Mouse (Mus musculus) c-Kit-negative CD71-positive TER-119-positive erythroid progenitor cells, embryonic 14.5 days (primary cell): Measurements from ENCODE around the gene Pccb.

Experiments used
- DNase-seq: peaks from one replicate; pipeline ENCODE4 v3.0.0-alpha.2; 2013; ENCODE audit warnings: low read depth, low spot score

Pccb gene

GRCm38 (mm10) chr9:101045710-101046338, 11.1 kb upstream of the Pccb start:
- DNase-seq, result no peak

DNA sequence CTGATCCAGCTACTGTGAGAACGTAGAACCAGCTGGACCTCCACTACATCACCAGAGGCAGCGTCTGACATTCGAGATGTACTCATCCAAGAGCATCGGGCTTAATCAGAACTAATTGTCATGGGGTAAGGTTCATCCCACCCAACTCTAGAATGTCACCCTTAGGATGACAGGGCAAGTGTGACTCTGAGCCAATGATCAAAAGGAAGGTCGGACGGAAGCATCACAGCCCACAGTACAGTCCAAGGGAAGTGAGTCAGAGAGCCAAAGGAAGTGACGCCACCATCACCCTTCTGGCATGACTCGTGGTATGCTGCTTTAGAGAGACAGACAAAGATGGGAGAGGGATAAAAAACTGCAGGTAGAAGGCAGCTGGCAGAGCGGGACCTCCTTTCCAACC, 7.6 kb upstream of the Pccb start:
- no peak for DNase-seq

DNA sequence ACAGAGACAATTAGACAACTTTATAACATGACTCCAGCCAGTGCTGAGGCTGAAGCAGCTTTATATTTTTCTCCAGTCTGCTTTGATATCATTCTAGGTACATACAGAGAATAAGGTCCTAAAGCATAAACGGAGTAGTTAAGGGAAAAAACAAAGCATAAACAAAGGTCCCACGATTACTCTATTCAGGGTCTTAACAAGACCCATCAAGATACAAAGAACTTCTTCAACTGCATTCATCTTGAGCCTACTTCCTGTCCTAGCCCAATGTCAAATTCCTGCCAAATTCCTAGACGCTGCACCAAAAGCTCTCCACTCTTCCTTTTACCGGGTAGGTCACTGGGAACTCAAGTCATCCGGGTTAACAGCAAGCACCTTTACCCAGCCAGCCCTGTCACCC, 6.8 kb upstream of the Pccb start:
- DNase-seq, result no peak

DNA sequence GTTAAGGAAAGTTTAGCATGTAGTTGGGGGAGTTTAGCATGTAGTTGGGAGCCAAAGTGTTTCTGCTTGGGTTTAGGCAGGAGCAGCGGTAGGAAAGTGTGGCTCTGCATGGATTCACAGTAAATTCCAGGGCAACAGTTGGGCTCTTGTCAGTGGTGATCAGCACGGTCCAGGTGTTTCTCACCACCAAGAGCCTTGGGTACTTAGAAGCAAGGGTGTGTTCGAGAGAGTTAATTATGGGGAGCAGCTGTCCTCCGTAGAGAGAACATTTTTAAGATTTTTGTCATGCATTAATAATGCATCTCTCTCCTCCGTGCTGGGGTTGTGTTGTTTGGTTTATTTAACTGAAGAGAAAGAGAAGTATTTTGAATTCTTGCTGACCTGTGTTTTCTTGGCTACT, 3.9 kb upstream of the Pccb start:
- no peak for DNase-seq

- no peak for DNase-seq
These were observed 2.7 kb upstream of the Pccb start for GRCm38 (mm10) chr9:101037396-101037795.

DNA sequence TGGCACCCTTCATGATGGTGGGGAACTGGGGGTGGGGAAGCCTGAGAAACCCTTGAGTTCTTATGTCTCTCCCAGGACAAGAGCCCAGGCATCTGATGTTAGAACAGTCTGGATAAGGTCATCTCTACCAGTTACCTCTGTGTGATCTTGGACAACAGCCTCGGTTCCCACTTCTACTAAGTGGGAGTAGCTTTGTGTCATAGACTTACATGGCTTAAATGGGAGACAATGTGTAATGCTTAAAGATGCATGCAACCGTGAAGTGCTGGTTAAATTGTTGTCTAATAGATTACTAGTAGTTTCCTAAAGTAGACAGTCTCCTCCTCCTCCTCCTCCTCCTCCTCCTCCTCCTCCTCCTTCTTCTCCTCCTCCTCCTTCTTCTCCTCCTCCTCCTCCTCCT, 2.2 kb upstream of the Pccb start:
- no peak for DNase-seq

GRCm38 (mm10) chr9:101035836-101036596, 1.3 kb upstream of the Pccb start:
- no peak for DNase-seq

DNA sequence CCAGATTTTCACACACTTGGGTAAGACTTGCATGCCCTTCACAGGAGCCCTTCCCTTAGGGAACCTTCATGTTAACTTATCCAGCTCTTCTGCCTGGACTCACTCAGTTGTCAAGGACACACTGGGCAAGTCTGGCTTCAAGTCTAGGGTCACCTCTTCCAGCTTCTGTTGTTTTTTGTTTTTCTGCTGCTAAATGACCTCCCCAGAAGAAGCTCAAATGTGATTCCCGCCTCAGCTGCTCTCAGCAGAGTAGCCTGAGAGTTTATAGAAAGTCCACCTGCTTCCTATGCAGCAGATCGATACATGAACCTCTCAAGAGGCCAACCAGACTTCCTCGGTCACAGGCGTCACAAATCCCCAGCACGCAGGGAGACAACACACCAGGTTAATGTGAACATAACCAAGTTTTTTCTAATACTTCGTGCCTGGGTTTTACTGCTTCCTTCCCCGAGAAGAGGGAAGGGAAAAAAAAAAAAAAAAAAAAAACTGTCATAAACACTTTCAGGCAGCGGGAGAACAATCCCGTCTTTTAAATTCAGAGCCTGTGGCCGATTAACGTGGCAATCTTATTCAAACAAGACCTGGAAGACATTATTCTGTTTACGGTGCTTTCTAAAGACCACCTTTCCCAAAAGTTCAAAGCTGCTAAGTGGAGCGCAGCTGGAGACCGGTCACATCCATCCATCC, 794 bp downstream of the Pccb start:
- peak; percentile 19 for DNase-seq

DNA sequence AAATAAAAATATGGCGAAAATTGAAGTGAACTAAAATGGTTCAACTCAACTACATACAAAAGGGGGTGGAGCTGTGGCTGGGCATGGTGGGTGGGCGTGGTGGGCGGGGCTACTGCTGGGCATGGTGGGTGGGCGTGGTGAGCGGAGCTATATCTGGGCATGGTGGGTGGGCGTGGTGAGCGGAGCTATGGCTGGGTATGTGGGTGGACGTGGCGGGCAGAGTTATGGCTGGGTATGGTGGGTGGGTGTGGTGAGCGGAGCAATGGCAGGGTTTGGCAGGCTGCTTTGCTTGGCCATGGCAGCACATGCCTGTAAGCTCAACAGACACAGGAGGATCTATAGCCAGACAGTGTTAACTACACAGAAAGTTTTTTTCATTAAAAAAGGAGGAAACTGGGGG, 15.9 kb downstream of the Pccb start:
- DNase-seq, result no peak

GRCm38 (mm10) chr9:101017734-101018516, 16.8 kb downstream of the Pccb start:
- DNase-seq, result no peak

DNA sequence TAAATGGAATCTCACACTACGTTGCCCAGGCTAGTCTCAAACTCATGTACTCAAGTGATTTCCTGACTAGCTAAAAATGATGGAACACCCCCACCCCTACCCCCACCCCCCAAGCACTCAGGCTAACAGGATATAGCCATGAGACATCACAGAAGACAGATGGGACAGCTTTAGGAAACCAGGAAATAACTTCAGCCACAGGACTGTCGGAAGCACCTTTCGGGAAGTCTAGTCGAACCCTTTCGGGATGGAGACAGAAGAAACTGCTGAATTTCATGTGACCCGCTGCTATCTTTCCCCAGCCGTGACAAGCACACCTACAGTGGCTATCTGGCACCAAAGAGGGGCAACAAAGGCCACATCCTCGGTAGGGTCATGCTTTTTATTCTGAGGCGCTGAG, 19.4 kb downstream of the Pccb start:
- no peak for DNase-seq

DNA sequence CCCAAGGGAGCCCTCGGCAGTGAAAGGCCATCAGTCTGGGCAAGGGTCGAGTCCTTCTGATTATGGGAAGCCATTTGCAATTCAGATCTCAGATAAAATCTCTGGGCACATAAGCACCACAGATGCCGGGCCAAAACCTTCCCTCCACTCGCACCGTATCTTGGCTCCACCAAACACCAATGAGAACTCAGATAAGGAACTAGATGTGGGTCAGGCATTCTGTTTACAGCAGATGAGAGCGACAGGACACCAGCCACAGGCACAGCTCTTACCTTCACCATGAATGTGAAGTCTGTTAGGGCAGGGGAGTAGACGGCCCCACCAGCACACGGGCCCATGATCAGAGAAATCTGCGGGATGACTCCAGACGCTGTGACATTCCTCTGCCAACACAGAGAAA, 22.3 kb downstream of the Pccb start:
- no peak for DNase-seq

GRCm38 (mm10) chr9:101005866-101006265, 28.8 kb downstream of the Pccb start:
- no peak for DNase-seq

DNA sequence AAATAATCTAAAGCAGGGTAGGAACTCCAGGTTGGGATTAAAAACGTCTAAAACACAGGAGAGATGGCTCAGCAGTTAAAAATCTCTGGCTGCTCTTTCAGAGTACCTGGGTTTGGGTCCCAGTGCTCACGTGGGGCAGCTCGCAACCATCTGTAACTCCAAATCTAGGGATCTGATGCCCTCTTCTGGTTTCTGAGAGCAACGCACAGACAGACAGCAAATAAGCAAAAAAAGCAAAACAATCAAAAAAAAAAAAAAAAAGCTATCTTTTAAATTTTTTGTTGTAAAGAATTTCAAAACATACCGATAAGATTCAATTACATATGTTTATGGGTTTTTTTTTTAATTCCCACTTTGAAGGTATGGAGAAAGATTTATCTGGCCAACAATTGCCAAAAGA, 31.4 kb downstream of the Pccb start:
- DNase-seq, result no peak

DNA sequence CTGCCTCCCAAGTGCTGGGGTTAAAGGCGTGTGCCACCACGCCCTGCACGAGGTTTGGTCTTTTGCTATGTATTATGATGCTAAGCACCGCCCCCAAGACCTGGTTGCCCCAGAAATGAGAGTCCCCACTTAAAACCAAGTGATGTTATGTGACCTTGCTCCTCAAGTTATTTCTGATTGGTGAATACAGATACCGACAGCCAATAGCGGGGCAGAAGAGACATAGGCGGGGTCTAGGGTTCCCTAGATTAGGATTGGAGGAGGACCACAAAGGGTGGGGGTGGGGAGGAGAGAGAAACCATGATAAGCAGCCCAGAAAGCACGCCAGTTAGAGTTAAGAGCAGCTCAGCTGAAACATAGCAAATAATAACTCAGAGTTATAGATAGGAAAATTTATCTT, 31.9 kb downstream of the Pccb start:
- no peak for DNase-seq

GRCm38 (mm10) chr9:101002053-101002452, 32.6 kb downstream of the Pccb start:
- peak; percentile 36 for DNase-seq

- no peak for DNase-seq
These were observed 37.6 kb downstream of the Pccb start for GRCm38 (mm10) chr9:100997138-100997537.

DNA sequence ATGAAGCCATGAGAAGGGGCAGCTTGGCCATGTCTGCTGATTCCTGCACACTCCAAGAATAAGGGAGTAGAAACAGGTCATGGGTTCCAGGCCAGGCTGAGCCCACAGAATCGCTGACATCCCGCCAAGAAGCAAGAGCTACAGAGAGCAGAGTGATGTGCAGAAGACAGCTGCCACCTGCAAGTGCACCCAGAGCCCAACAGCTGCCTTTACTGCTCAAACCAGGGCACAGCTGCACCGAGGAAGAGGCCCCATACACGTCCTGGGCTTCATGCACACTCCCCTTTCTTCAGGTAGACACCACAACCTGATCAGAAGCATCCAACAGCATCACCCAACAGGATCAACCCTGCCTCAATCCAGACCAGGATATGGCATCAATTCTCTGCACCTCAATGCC, 40.8 kb downstream of the Pccb start:
- DNase-seq, result no peak

DNA sequence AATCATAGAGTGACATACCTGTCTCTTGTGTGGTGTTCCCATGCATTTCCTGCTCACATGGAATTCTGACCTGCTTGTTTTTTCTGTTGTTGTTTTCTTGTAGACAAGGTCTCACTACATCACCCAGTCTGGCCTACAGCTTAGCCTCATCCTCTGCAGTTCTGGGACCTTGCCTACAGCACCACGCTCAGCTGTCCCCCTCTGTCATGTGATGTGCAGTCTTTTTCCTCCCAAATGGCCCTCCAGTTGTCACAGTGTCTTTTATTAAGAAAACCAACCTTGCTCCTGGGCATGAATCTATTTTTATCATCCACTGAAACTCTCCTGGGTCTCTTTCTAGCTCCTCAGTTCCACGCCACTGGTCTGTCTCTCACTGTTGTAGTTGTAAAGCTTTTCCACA, 42.5 kb downstream of the Pccb start:
- DNase-seq, result no peak

DNA sequence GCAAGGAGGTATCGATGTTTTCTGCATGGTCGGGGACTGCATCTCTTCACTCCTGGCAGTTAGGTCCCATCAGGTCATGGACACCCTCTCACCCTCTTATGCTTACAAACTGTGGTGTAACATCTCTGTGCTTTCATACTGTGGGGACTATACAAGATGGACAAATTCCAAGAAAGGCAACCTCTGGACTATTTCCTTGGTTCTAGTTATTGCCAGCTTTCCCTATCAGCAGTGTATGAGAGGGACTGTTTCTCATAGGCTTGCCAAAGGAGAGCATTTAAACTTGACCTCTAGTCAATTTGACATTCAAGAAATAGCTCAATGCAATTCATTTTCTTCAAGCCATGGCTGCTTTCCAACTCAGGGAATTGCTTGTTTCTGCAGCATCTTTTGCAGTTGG, 43.4 kb downstream of the Pccb start:
- no peak for DNase-seq

DNA sequence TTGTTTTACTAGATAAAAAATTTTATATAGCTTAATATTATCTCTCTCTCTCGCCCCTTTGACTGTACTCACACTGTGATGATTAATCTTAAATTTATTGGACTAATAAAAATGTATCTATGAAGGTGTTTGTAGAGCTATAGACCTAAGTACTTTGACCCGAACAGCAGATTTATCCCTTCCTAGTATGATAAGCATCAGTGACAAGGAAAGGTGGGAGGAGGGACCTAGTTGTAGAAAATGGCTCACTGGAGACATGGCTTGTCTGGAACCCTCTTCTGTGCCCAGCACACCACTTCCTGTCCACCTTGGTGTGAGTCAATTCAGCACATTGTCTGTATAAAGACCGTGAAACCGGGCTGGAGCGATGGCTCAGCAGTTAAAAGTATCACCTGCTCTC, 44.1 kb downstream of the Pccb start:
- DNase-seq, result no peak

GRCm38 (mm10) chr9:100987850-100988249, 46.8 kb downstream of the Pccb start:
- no peak for DNase-seq
